Mouse (Mus musculus) heart, adult 2 months (tissue): ENCODE data around the gene Gm27179. TPM values are rescaled to one million over a fixed set of nuclear protein-coding genes. Genes with fewer than 3 reads are reported as not detected.
"Not testable (repeated sequence)": the region's sequence is repeated elsewhere in the genome, so short reads cannot be mapped to it uniquely, and the experiment has no call there.

Experiments used
- DNase-seq, 2 experiments: peaks; one replicate each; pipeline ENCODE4 v3.0.0; 2021
- H3K27ac ChIP-seq: fragments of 200-600 bp; 2 replicates; pipeline ENCODE4 v1.8.1; 2022
- H3K27me3 ChIP-seq: fragments of 200-500 bp; 2 replicates; pipeline ENCODE4 v1.6.1; 2012; ENCODE audit warnings: mild to moderate bottlenecking, low read length, inconsistent platforms, mixed read lengths; ENCODE audit not compliant: control insufficient read depth, insufficient read depth
- H3K36me3 ChIP-seq: fragments of 200-500 bp; 2 replicates; pipeline ENCODE4 v1.6.1; 2012; ENCODE audit warnings: low read length, inconsistent platforms; ENCODE audit not compliant: control insufficient read depth, insufficient read depth
- H3K4me1 ChIP-seq: fragments of 200-500 bp; 2 replicates; pipeline ENCODE4 v1.6.1; 2011; ENCODE audit warnings: low read length; ENCODE audit not compliant: control insufficient read depth, insufficient read depth
- H3K4me3 ChIP-seq: fragments of 200-600 bp; 2 replicates; pipeline ENCODE4 v1.8.1; 2022
- H3K79me2 ChIP-seq: fragments of 200-500 bp; replicated peaks from 2 replicates; pipeline ENCODE4 v1.6.1; 2012; ENCODE audit warnings: mild to moderate bottlenecking, inconsistent platforms, low read length, moderate library complexity, mixed read lengths; ENCODE audit not compliant: control insufficient read depth, insufficient read depth
- H3K9ac ChIP-seq: fragments of 200-500 bp; 2 replicates; pipeline ENCODE4 v1.6.1; 2012; ENCODE audit warnings: low read depth, mild to moderate bottlenecking, control low read depth, inconsistent platforms, low read length, mixed read lengths
- WGBS: fragments of 180-500 bp; shearing (Covaris S2); methylation state at CpG from one replicate; pipeline ENCODE4 v1.1.7; 2018; 5-methylcytosine and 5-hydroxymethylcytosine counted together
- intact Hi-C: fragments of 180-260 bp; cut with DNase I; formaldehyde crosslinking; loops from one replicate; pipeline ENCODE4 v1.15.1; 2025
- long read RNA-seq: library from polyadenylated mRNA; stranded (forward); transcript quantifications from one replicate; pipeline ENCODE4 v2.0.0, GENCODE M21; 2021
- polyA plus RNA-seq: library from polyadenylated mRNA; depleted of rRNA; stranded (reverse); fragments of >200 nt; gene quantifications from 2 replicates; pipeline ENCODE4 v1.2.3, GENCODE M21; 2012; rRNA removed
- total RNA-seq, 2 experiments: library from RNA; stranded (reverse); gene quantifications; 2 replicates each; pipeline ENCODE4 v1.2.3; 2021

Gene Gm27179
- not detected for total RNA-seq
- 0.06 TPM in 1 of 2 replicates, not detected in the other for polyA plus RNA-seq
- long read RNA-seq, result 0 reads

DNA sequence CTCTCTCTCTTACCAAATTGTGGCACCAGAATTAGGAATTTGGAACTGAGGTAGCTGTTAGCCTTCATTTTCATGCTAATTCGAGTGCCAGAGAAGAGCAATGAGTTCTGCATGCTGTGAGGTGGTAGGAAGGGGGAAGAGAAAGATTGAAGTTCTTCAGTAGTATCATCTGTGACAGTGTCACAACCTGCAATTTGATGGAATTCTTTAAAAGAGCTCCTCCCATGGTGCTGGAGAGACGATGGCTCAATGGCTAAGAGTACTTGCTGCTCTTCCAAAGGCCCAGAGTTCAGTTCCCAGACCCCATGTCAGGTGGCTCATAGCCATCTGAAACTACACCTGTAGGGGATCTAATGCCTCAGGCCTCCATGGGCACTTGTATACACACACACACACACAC is at the start of gene Gm27179:
TSS of gene Gm27179 (minus strand) at position 101 of the 400 bp plus-strand sequence.
- H3K79me2 ChIP-seq, H3K36me3 ChIP-seq, H3K27me3 ChIP-seq, H3K4me1 ChIP-seq, DNase-seq, H3K4me3 ChIP-seq, intact Hi-C loops, H3K27ac ChIP-seq, H3K9ac ChIP-seq: not testable (repeated sequence)
- WGBS, result no CpG with 5 or more reads among the region's 2 CpGs

DNA sequence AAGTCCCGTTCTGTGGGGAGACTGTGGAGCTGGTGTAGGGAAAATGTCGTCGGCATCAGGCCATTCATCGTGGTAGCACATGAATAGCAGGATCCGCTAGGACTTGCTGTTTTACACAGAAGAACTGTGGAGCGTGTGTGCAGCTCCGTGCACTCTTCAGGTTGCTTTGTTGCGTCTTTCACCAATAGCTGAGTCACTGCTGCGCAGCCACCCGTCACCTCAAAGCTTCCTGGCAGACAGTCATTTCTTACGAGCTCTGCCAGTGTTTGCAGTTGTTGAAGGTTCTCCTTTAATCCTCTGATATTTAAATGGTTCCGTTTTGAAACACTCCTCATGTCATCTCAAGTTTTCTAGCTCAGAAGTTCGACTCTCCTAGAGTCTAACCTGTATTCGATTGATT is 45.2 kb upstream of the Gm27179 start:
- H3K36me3 ChIP-seq, H3K4me1 ChIP-seq, DNase-seq, intact Hi-C loops, H3K9ac ChIP-seq, H3K27ac ChIP-seq, H3K79me2 ChIP-seq, H3K4me3 ChIP-seq, H3K27me3 ChIP-seq: not testable (repeated sequence)
- no CpG with 5 or more reads among the region's 14 CpGs for WGBS

DNA sequence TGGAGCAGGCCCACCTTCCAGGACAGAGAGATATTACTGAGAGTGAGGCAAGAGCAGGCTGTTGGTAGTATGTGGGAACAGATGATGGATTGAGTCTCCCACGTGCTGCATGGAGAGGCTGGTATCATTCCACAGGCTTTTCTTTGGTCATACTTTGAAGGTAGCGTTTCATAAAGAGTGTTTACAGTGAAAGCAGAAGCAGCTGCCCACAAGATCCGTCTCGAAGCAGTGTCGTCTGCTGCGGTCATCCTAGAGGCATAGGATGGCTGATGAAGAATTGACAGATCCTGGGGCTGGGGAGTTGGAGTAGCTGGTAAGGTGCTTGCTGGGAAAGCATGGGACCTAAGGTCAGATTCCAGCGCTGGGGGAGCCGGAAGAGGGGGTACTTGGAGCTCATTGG is 44.5 kb upstream of the Gm27179 start:
- H3K36me3 ChIP-seq, intact Hi-C loops, H3K27ac ChIP-seq, DNase-seq, H3K79me2 ChIP-seq, H3K4me1 ChIP-seq, H3K4me3 ChIP-seq, H3K9ac ChIP-seq, H3K27me3 ChIP-seq: not testable (repeated sequence)
- WGBS, result no CpG with 5 or more reads among the region's 8 CpGs

DNA sequence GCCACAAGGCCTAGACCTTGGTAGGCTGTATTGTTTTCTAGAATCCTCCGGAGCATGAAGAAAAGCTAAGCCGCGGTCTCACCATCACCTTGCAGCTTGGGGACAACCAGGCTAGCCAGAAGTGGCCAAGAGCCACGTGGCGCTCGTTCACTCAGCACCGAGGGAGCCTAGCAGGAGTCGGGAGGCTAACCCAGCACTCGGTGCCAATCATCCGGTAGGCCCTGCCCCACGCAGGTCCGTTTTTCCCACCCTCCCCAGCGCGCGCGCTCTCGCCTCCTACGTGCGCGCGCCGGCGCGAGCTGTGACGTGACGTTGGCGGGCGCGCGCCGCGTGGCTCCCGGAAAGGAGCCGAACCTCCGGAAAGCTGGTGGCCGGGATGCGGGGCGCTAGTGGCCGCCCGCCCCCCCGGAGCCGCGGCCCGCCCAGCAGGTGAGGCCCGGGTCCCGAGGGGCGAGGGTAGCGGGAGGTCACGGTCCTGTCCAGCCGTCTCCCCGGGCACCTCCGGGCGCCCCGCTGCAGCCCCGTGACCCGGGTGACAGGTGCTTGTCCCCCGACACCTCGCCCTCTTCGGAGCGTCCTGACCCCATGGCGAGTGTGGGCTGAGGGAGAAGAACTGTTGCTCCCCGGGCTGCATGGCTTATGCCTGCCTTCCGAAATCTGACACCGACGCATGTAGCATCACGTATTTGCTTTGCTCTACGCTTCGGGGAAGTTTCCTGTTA is 42.9 kb upstream of the Gm27179 start, which contains the start of gene Entpd4b:
TSS of gene Entpd4b (plus strand) at position 315 of the 722 bp plus-strand sequence.
- DNase-seq, H3K4me1 ChIP-seq, H3K36me3 ChIP-seq, intact Hi-C loops, H3K4me3 ChIP-seq, H3K27ac ChIP-seq, H3K79me2 ChIP-seq, H3K27me3 ChIP-seq, H3K9ac ChIP-seq: not testable (repeated sequence)
- WGBS, result no CpG with 5 or more reads among the region's 68 CpGs

DNA sequence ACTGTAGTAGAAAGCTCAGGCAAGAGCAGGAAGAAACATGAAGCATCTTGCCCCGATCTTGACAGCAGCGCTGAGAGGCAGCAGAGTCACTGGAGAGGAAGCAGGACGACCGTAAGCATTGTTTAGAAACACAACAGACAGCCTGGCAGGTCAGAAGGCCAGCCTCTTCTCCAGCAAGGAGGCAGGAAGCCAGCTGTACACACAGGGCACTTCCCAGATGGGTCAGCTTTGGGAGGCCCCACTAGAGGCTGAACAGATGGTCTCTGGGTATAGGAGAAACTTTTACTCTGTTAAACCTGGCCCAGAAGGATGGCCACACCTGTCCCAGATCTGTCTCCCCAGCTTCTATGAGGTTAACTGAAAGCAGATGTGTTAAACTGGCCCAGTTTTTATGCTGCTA is 35.0 kb upstream of the Gm27179 start:
- H3K27me3 ChIP-seq, H3K4me3 ChIP-seq, H3K9ac ChIP-seq, H3K36me3 ChIP-seq, DNase-seq, intact Hi-C loops, H3K79me2 ChIP-seq, H3K4me1 ChIP-seq, H3K27ac ChIP-seq: not testable (repeated sequence)
- WGBS, result no CpG with 5 or more reads among the region's 4 CpGs

DNA sequence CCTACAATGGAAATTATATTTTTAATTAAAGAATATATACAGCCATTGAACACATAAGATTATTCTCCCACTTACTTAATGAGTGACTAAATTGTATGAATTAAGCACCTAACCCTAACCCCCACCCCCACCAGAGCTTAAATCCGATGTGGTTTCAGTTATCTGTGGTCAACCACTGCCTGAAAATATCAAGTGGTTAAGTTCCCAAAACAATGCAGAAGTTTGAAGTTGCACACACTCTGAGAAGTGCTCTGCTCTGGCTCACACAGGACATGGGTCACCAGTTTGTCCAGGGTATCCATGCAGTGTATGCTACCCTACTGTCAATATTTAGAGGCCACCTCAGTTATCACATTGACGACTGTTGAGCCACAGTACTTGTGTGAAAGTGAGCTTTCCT is 32.7 kb upstream of the Gm27179 start:
- H3K9ac ChIP-seq, H3K4me3 ChIP-seq, DNase-seq, H3K27ac ChIP-seq, H3K79me2 ChIP-seq, H3K36me3 ChIP-seq, H3K27me3 ChIP-seq, H3K4me1 ChIP-seq, intact Hi-C loops: not testable (repeated sequence)
- WGBS, result no CpG with 5 or more reads among the region's 2 CpGs

DNA sequence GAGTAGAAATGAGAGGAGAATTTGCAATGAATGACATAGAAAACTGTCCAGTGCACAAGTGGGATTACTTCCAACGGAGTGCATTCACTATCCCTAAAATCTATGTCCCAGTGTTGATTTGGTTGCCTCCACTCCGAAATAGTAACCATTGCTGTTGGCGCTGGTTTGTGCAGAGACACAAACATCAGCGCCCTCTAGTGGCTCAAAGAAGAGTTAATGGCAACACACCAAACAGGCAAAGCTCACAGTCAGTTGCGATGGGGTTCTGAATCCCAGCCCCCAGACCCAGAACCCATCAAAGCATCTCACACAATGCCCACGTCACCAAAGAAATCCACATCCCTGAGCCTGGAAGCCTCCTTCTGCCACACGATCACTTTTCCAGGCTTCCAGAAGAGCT is 31.7 kb upstream of the Gm27179 start:
- H3K27ac ChIP-seq, DNase-seq, H3K27me3 ChIP-seq, H3K9ac ChIP-seq, H3K79me2 ChIP-seq, H3K4me3 ChIP-seq, H3K4me1 ChIP-seq, intact Hi-C loops, H3K36me3 ChIP-seq: not testable (repeated sequence)
- no CpG with 5 or more reads among the region's 7 CpGs for WGBS

DNA sequence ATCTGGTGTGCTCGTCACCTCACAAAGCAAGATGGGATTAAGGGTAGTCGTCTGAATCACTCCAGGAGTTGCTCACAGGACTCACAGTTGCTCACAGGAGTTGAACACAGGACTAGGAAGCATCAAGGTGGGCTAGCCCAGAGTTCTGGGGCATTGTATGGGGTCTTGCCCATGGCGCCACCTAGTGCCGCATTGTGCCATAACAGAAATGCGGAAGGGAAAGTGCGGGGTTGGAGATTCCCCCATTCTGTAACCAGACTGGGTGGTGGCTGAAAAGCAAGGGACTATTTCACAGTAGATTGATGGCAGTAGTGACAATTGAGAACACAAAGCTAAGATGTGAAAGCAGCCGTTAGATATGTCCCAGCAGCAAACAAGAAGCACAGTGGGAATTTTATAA is 30.3 kb upstream of the Gm27179 start:
- DNase-seq, H3K9ac ChIP-seq, intact Hi-C loops, H3K27ac ChIP-seq, H3K4me3 ChIP-seq, H3K36me3 ChIP-seq, H3K79me2 ChIP-seq, H3K27me3 ChIP-seq, H3K4me1 ChIP-seq: not testable (repeated sequence)
- no CpG with 5 or more reads among the region's 7 CpGs for WGBS

DNA sequence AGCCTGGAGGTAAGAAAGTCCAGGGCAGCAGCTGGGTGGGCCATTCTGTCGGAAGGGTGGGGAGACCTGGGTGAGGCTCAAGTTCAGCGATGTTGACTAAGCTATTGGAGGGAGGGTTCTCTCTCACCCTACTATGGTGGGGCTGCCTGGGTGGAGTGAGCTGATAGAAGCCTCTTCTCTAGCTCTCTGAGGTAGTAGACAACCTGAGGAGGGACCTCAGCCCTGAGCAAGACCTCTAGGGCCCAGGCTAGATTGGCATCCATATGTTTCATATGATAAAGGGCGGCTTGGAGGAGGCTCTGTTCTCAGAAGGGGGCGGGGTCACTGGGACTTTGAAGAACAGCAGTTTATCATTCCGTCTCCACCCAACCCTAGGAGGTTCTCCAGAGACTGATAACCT is 27.8 kb upstream of the Gm27179 start:
- H3K27ac ChIP-seq, H3K27me3 ChIP-seq, DNase-seq, H3K36me3 ChIP-seq, H3K9ac ChIP-seq, H3K79me2 ChIP-seq, intact Hi-C loops, H3K4me1 ChIP-seq, H3K4me3 ChIP-seq: not testable (repeated sequence)
- WGBS, result no CpG with 5 or more reads among the region's 5 CpGs

DNA sequence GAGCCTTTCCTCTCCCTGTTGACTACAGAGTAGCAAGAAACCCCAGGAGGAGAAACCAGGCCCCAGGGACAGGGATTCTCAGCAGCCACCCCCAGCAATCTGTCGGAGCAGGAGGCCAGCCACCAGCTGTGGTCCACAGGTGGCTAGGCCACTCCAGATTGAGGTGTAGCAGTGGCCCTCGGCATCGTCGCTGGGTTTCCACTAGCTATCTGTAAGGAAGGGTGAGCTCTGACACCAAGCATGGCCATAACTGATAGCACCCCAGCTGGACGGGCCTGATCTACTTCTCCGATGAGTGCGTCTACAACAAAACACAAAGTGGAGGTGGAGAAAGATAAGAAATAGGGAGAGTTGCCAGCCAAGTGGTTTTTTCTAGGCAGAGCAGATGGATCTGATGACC is 24.2 kb upstream of the Gm27179 start:
- DNase-seq, H3K27me3 ChIP-seq, intact Hi-C loops, H3K9ac ChIP-seq, H3K4me3 ChIP-seq, H3K36me3 ChIP-seq, H3K27ac ChIP-seq, H3K4me1 ChIP-seq, H3K79me2 ChIP-seq: not testable (repeated sequence)
- no CpG with 5 or more reads among the region's 7 CpGs for WGBS
